Mouse (Mus musculus): ENCODE data around the gene Pdzd3.
"Not testable (repeated sequence)": the region's sequence is repeated elsewhere in the genome, so short reads cannot be mapped to it uniquely, and the experiment has no call there.

The Pdzd3 gene

GRCm38 (mm10) chr9:44251314-44251713 is at the start of gene Pdzd3:
Gene Pdzd3 (minus strand): TSS chr9:44251471.
- no peak for DNase-seq (ENCODE audit: low spot score in 2 of 2)

- not testable (repeated sequence) for DNase-seq (ENCODE audit: low spot score in 2 of 2)
These were observed 48.7 kb upstream of the Pdzd3 start for GRCm38 (mm10) chr9:44300001-44300400.

- DNase-seq (ENCODE audit: low spot score in 2 of 2) = no peak
These were observed 41.2 kb upstream of the Pdzd3 start for GRCm38 (mm10) chr9:44292490-44292889.

GRCm38 (mm10) chr9:44288959-44289291 is 37.7 kb upstream of the Pdzd3 start:
- no peak for DNase-seq (ENCODE audit: low spot score in 2 of 2)

GRCm38 (mm10) chr9:44288076-44288958 is 37.0 kb upstream of the Pdzd3 start, which contains the start of gene Abcg4:
Gene Abcg4 (minus strand): TSS chr9:44288615.
- peak in 1 of 2 experiments; percentile 37 for DNase-seq (ENCODE audit: low spot score in 2 of 2)

- DNase-seq (ENCODE audit: low spot score in 2 of 2) = peak; percentile 33 to 41
These were observed 36.3 kb upstream of the Pdzd3 start for GRCm38 (mm10) chr9:44287401-44288075.

GRCm38 (mm10) chr9:44287003-44287400 is 35.7 kb upstream of the Pdzd3 start:
- no peak for DNase-seq (ENCODE audit: low spot score in 2 of 2)

- no peak for DNase-seq (ENCODE audit: low spot score in 2 of 2)
These were observed 35.1 kb upstream of the Pdzd3 start for GRCm38 (mm10) chr9:44286256-44286850.

- DNase-seq (ENCODE audit: low spot score in 2 of 2) = no peak
These were observed 31.9 kb upstream of the Pdzd3 start for GRCm38 (mm10) chr9:44283183-44283582.

GRCm38 (mm10) chr9:44269973-44270372 is 18.7 kb upstream of the Pdzd3 start:
- no peak for DNase-seq (ENCODE audit: low spot score in 2 of 2)

- no peak for DNase-seq (ENCODE audit: low spot score in 2 of 2)
These were observed 17.8 kb upstream of the Pdzd3 start for GRCm38 (mm10) chr9:44269077-44269476.

GRCm38 (mm10) chr9:44268432-44268831 is 17.2 kb upstream of the Pdzd3 start, which contains the start of gene Nlrx1:
Gene Nlrx1 (minus strand): TSS chr9:44268599.
- DNase-seq (ENCODE audit: low spot score in 2 of 2) = no peak

- peak; percentile 77 to 86 for DNase-seq (ENCODE audit: low spot score in 2 of 2)
These were observed 16.7 kb upstream of the Pdzd3 start for GRCm38 (mm10) chr9:44268027-44268360.

- DNase-seq (ENCODE audit: low spot score in 2 of 2) = no peak
These were observed 16.2 kb upstream of the Pdzd3 start for GRCm38 (mm10) chr9:44267319-44268026.

GRCm38 (mm10) chr9:44266478-44267226 is 15.4 kb upstream of the Pdzd3 start:
- DNase-seq (ENCODE audit: low spot score in 2 of 2) = no peak

- no peak for DNase-seq (ENCODE audit: low spot score in 2 of 2)
These were observed 10.1 kb upstream of the Pdzd3 start for GRCm38 (mm10) chr9:44261388-44261787.

GRCm38 (mm10) chr9:44259014-44259413 is 7.7 kb upstream of the Pdzd3 start:
- no peak for DNase-seq (ENCODE audit: low spot score in 2 of 2)

GRCm38 (mm10) chr9:44256213-44256612 is 4.9 kb upstream of the Pdzd3 start:
- DNase-seq (ENCODE audit: low spot score in 2 of 2) = no peak

- DNase-seq (ENCODE audit: low spot score in 2 of 2) = peak in 1 of 2 experiments; percentile 19
These were observed 3.9 kb upstream of the Pdzd3 start for GRCm38 (mm10) chr9:44255136-44255521.

- DNase-seq (ENCODE audit: low spot score in 2 of 2) = no peak
These were observed 3.4 kb upstream of the Pdzd3 start for GRCm38 (mm10) chr9:44254508-44255135.

- DNase-seq (ENCODE audit: low spot score in 2 of 2) = no peak
These were observed 2.2 kb upstream of the Pdzd3 start for GRCm38 (mm10) chr9:44253441-44253840.
